Mouse (Mus musculus) E14TG2a.4 (cell line): ENCODE measurements at regions not wholly inside any gene's neighbourhood (a gene's known extent, or its start where the extent isn't known, plus 50 kb on each side); places are given as distances from the start of the nearest gene placed in this dataset.

Source experiments
- CTCF ChIP-seq: conservative IDR thresholded peaks from 2 replicates; pipeline ENCODE4 v1.5.1; 2014; ENCODE audit warnings: low read length
- NANOG ChIP-seq: IDR thresholded peaks from 2 replicates; pipeline ENCODE4 v1.6.1; 2014; ENCODE audit warnings: borderline replicate concordance, low read length, mixed read lengths

DNA sequence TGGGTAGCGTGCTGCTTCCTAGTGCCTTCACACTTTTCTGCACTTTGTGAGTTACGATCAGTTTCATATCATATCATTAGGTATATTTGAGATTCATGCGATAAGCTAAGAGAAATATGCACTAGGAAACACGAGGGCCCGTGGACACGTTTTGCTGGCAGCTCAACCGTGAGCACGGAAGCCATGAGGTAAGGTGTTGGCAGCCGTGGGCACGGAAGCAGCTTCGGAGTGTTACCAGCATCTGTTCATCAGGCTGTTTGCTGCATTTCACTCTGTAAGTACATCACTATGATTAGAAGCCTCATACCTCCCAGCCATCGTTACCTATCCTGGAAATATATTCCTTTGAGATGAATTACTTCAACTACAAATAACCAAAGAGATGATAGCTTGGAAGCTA lies 489.2 kb downstream of the Slc16a7 start:
- TF ChIP-seq NANOG (no peak), CTCF (no peak)
